Mouse (Mus musculus) lung, embryonic 15.5 days (tissue): ENCODE measurements around the gene Zfp85. TPM values are rescaled to one million over a fixed set of nuclear protein-coding genes. Genes with fewer than 3 reads are reported as not detected.
"Not testable (repeated sequence)": the region's sequence is repeated elsewhere in the genome, so short reads cannot be mapped to it uniquely, and the experiment has no call there.

ENCODE experiments used
- ATAC-seq: fragments of 200-750 bp; cut with Nextera tagmentation; 2 replicates; pipeline ENCODE4 v1.8.0; 2017; ENCODE audit warnings: moderate number of reproducible peaks, borderline replicate concordance; ENCODE audit not compliant: low FRiP score, low TSS enrichment; ENCODE audit errors: extremely low read depth
- H3K27ac ChIP-seq: fragments of 300-500 bp; sonication (generic); 2 replicates; pipeline ENCODE4 v1.5.1; 2015; ENCODE audit warnings: moderate library complexity, mild to moderate bottlenecking, inconsistent platforms
- H3K27me3 ChIP-seq: fragments of 300-500 bp; sonication (generic); 2 replicates; pipeline ENCODE4 v1.6.1; 2015; ENCODE audit warnings: inconsistent platforms
- H3K36me3 ChIP-seq: fragments of 300-500 bp; sonication (generic); 2 replicates; pipeline ENCODE4 v1.6.1; 2015; ENCODE audit warnings: inconsistent platforms
- H3K4me1 ChIP-seq: fragments of 300-500 bp; sonication (generic); 2 replicates; pipeline ENCODE4 v1.6.1; 2015; ENCODE audit warnings: inconsistent platforms
- H3K4me2 ChIP-seq: fragments of 300-500 bp; sonication (generic); 2 replicates; pipeline ENCODE4 v1.6.1; 2015; ENCODE audit warnings: inconsistent platforms, mild to moderate bottlenecking, moderate library complexity
- H3K4me3 ChIP-seq: fragments of 300-500 bp; sonication (generic); 2 replicates; pipeline ENCODE4 v1.5.1; 2015; ENCODE audit warnings: mild to moderate bottlenecking, inconsistent platforms
- H3K9ac ChIP-seq: fragments of 300-500 bp; sonication (generic); 2 replicates; pipeline ENCODE4 v1.6.1; 2015; ENCODE audit warnings: inconsistent platforms
- H3K9me3 ChIP-seq: fragments of 300-500 bp; sonication (generic); 2 replicates; pipeline ENCODE4 v1.6.1; 2016; ENCODE audit warnings: inconsistent platforms
- WGBS: fragments of 180-500 bp; shearing (Covaris S2); methylation state at CpG from one replicate; pipeline ENCODE4 v1.1.7; 2015; 5-methylcytosine and 5-hydroxymethylcytosine counted together
- polyA plus RNA-seq: library from polyadenylated mRNA; unstranded; fragments of >200 nt; fragmentation: Nextera tagmentation; extraction: Ambion mirVana; gene quantifications from 2 replicates; pipeline ENCODE4 v1.2.1, GENCODE M21; 2015

The Zfp85 gene
- 5.6 and 6.4 TPM in 2 replicates for polyA plus RNA-seq

DNA sequence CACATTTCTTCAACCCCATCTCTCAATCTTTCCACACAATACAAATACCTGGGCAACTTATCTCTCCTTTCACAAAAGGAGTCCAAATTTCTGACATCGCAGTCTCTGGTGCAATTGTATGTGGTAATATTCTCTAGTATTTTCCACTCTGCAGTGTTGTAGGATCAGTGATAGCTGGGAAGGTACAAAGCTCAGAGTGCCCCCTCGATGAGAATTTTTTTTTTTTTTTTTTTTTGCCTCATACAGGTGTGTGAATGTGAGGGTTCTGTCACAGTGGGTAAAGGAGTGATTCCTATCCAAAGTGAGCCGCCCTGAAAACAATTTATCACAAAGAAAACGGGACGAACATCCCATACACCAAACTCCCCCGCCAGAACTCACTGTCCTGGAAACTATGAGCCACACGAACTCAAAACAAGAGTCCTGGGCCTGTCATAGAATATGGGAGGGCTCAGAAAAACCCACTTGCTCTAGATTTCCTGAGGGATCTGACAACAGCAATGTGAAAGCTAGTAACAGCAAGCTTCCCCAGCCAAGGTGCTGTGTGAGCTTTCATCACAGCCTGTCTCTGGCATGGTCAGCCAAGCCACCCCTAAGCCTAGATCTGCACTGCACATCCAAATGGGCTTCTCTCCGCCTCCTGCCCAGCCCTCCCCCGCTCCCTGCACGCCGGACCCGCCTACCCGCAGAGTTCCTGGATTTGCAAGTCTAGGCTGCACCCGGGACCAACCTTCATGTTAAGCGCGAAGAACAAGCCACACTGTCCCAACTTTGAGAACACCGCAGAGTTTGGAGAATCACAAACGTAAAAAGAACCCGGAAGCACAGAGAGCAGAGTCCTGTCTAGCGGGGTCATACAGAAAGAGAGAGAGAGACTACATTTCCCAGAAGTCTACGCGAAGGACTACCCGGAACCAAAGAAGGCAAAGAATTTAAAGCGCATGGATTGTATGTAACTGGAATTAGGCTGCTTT, at the start of gene Zfp85:
Gene Zfp85 (minus strand): TSS at position 896 of the 974 bp plus-strand sequence.
- Histone ChIP-seq H3K9ac (peak within 1 kb of the TSS; percentile 51), H3K4me2 (peak within 1 kb of the TSS; percentile 70), H3K4me1 (0 out of 2 replicates have a peak, but pooled peaks cover 3% of the 10 kb centered on the region), H3K9me3 (no peaks in the 10 kb centered on the region), H3K36me3 (peaks cover 9% of the 10 kb centered on the region; the same call in 1 of the 2 replicates), H3K4me3 (peak within 1 kb of the TSS; percentile 69), H3K27me3 (no peaks in the 10 kb centered on the region), H3K27ac (peak within 1 kb of the TSS; percentile 87)
- ATAC-seq, result peak; percentile 93
- WGBS, result 5% methylated on average over 24 of the region's 24 CpGs

DNA sequence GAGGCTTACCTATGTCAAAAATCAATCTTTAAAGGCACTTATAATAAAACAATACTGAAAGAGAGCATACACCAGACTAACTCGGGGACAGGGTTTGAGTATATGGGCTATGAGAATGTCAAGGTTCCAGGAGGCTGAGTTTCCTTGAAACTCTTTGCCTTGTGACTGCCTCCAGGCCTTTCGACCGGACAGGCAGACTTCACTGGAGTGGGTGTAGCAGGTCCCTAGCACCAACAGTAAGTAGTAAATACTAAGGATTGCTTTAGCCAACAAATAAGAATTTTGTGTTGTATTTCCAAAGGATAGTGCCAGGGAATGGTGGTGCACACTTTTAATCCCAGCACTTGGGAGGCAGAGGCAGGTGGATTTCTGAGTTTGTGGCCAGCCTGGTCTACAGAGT, 44.1 kb upstream of the Zfp85 start:
- not testable (repeated sequence) for H3K4me2 ChIP-seq, H3K27me3 ChIP-seq, H3K9ac ChIP-seq, H3K36me3 ChIP-seq, H3K9me3 ChIP-seq, H3K4me3 ChIP-seq, ATAC-seq, H3K4me1 ChIP-seq, H3K27ac ChIP-seq
- 89% methylated on average over 3 of the region's 3 CpGs for WGBS

DNA sequence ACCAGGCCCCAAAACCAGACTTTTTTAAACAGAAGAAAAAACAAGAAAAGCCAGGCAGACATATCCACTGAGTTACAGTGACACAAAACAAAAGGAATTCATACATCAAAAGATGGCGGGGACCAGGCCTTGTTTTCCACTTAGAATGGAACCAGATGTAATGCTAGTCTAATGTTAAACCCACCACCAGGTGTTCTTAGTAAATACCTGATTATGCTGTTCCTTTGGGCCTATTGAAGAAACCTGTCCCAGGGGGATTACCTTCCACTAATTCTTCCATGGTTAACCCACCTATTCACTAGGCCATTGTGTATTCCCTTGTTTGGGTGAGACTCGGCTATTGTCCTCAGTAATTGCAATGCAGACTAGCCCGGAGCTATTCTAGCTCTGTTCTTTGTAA, 43.6 kb upstream of the Zfp85 start:
- Histone ChIP-seq H3K9ac (no peak overlapping the region), H3K4me2 (no peak overlapping the region), H3K4me3 (no peak overlapping the region), H3K9me3 (no peaks in the 10 kb centered on the region), H3K27me3 (no peaks in the 10 kb centered on the region), H3K4me1 (no peaks in the 10 kb centered on the region), H3K27ac (no peak overlapping the region), H3K36me3 (no peaks in the 10 kb centered on the region)
- WGBS, result 92% methylated on average over 3 of the region's 3 CpGs
- ATAC-seq, result no peak

DNA sequence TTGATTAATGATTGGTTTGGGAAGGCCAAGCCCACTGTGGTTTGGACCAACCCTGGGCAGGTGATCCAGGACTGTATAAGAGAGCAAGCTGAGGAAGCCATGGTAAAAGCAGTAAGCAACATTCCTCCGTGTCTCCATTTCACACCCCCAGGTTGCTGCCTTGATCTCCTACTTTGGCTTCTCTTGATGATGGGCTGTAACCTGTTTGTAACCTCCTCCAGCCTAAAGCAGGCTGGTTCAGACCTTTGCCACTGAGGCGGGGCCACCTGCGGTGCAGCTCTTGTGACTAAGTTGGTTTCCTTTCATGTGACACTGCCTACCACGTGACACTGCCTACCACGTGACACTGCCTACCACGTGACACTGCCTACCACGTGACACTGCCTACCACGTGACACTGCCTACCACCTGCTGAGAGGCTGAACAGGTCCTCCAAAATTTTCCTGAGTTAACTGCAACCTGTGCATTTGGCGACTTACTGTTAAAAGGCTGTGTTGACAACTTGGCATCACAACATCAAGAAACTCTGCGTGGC, 37.0 kb upstream of the Zfp85 start:
- H3K27me3 ChIP-seq, result no peaks in the 10 kb centered on the region
- H3K9me3 ChIP-seq, result no peaks in the 10 kb centered on the region
- no peaks in the 10 kb centered on the region for H3K36me3 ChIP-seq
- H3K4me2 ChIP-seq, result no peak overlapping the region
- ATAC-seq, result no peak
- no peaks in the 10 kb centered on the region for H3K4me1 ChIP-seq
- H3K9ac ChIP-seq, result no peak overlapping the region
- WGBS, result 92% methylated on average over 10 of the region's 10 CpGs
- no peak overlapping the region for H3K27ac ChIP-seq
- no peak overlapping the region for H3K4me3 ChIP-seq

DNA sequence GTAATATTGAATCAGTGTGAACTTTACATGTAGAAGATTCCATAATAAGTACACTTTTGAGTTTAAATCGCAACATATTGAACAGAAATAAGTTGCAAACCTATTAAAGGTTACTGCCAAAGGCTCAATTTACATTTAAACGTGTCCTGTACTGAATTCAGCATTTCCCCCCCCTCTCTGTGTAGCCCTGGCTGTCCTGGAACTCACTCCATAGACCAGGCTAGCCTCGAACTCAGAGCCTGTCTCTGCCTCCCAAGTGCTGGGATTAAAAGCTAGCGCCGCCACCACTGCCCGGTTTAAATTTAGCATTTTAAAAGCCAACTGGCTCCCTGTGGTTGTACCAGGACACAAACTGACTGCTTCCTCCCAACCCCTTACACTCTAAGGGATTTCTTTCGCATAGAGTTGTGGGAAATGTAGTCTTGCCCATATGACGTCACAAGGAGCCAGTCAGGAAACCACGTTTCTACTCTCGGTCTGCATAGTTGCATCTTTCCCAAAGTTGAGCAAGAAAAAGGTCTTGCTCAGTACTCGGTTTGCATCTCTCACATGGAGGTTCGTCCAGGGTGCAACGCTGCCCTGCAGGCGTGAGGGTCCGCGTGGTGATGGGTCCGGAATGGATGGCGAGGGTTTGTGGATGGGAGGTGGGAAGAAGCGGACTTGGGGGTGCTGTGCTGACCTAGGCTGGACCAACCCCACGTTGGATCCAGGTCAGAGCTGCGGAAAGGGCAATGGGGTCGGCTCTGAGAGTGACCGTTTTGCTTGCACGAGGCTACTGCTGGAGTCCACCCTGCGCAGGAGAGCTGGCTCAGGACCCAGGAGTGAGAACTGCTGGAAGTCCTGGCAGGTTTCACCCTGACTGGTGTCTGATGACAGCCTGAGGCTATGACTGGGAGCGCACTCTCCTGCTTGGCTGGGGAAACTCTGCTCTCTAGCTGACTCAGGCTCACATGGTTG, 24.5 kb upstream of the Zfp85 start, which contains the start of gene Zfp493:
Gene Zfp493 (plus strand): TSS at position 429 of the 957 bp plus-strand sequence.
- no peaks in the 10 kb centered on the region for H3K36me3 ChIP-seq
- peak; percentile 95 for ATAC-seq
- H3K4me3 ChIP-seq, result peak within 1 kb of the TSS; percentile 60
- H3K4me1 ChIP-seq, result peaks cover 4% of the 10 kb centered on the region; the same call in 1 of the 2 replicates
- peak within 1 kb of the TSS; percentile 54 for H3K9ac ChIP-seq
- H3K27me3 ChIP-seq, result no peaks in the 10 kb centered on the region
- WGBS, result 6% methylated on average over 26 of the region's 26 CpGs
- H3K9me3 ChIP-seq, result no peaks in the 10 kb centered on the region
- H3K4me2 ChIP-seq, result peak within 1 kb of the TSS; percentile 81
- peak within 1 kb of the TSS; percentile 43; the same call in 1 of the 2 replicates for H3K27ac ChIP-seq

DNA sequence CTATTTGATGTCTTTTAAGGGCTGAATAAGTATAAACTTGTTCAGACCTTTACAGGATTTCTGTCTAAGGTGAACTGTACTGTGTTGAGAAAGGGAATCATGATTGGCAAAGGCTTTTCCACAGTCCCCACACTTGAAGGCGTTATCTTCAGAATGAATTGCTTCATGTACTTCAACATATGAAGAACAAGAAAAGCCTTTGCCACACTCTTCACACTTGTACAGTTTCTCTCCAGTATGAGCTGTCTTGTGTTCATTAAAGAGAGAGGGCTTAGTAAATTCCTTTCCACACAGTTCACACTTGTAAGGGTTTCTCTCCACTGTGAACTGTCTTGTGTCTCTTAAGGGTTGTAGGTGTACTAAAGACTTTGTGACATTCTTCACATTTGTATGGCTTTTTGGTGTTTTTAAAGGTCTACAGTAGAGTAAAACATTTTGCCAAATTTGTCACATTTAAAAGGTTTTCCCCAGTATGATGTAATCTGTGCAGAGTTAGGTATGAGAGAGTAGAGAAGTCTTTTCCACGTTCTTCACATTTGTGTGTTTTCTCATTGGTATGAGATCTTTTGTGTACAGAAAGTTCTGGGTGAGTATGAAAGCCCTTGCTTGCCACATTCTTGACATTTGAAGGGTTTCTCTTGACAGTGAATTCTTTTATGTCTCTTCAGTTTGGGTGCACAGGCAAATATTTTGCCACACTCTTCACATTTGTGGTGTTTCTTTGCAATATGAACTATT, 8.2 kb upstream of the Zfp85 start:
- ATAC-seq, result peak; percentile 84
- no peaks in the 10 kb centered on the region for H3K9me3 ChIP-seq
- peak overlapping the region; percentile 82 for H3K27ac ChIP-seq
- H3K4me2 ChIP-seq, result no peak overlapping the region
- 53% methylated on average over 2 of the region's 2 CpGs for WGBS
- no peak overlapping the region for H3K9ac ChIP-seq
- no peaks in the 10 kb centered on the region for H3K4me1 ChIP-seq
- H3K36me3 ChIP-seq, result no peaks in the 10 kb centered on the region
- no peaks in the 10 kb centered on the region for H3K27me3 ChIP-seq
- H3K4me3 ChIP-seq, result no peak overlapping the region

DNA sequence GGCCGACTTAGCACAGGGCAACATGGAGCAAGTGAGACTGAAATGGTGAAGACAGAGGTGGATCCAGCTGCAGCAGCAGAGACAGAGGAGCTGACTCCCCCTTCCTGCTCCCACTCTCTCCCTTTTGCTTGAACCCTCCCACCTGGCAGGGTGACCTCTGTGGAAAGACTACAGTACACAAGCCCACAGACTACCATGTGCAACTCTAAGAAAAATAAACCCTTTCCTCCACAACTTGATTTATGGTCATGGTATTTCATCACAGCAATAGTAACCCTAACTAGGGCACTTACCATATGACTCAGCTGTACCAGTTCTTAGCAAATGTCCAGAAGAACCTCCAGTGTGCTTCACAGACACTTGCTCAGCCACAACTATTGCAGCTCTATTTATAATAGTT, 4.9 kb upstream of the Zfp85 start:
- Histone ChIP-seq H3K27ac (no peak overlapping the region), H3K27me3 (no peaks in the 10 kb centered on the region), H3K9ac (no peak overlapping the region), H3K36me3 (no peaks in the 10 kb centered on the region), H3K9me3 (no peaks in the 10 kb centered on the region), H3K4me1 (no peaks in the 10 kb centered on the region), H3K4me3 (no peak overlapping the region), H3K4me2 (no peak overlapping the region)
- WGBS, result 52% methylated on average over 1 of the region's 1 CpGs
- no peak for ATAC-seq

DNA sequence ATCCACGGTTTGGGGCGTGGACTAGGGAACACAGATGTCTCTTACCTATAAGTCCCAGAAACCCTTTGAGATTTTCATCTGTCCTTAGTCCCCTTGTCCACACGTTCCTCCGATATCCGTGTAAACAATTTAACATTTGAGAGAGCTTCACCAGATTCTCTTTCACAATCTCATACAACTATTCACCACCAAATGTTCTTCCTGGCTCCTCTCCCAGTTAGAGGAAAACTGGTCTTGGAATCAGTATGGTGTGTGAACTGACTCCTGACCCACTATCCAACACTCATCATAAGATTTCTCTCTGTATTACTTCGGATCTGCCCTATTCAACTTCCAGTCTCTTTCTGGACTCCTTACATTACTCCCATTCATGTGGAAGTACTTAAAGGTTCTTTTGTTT, 733 bp upstream of the Zfp85 start:
- Histone ChIP-seq H3K4me1 (0 out of 2 replicates have a peak, but pooled peaks cover 3% of the 10 kb centered on the region), H3K27ac (no peak overlapping the region), H3K27me3 (no peaks in the 10 kb centered on the region), H3K9me3 (no peaks in the 10 kb centered on the region), H3K9ac (no peak overlapping the region), H3K4me3 (no peak overlapping the region), H3K36me3 (peaks cover 6% of the 10 kb centered on the region; the same call in 1 of the 2 replicates), H3K4me2 (no peak overlapping the region)
- ATAC-seq, result no peak
- 72% methylated on average over 6 of the region's 6 CpGs for WGBS

DNA sequence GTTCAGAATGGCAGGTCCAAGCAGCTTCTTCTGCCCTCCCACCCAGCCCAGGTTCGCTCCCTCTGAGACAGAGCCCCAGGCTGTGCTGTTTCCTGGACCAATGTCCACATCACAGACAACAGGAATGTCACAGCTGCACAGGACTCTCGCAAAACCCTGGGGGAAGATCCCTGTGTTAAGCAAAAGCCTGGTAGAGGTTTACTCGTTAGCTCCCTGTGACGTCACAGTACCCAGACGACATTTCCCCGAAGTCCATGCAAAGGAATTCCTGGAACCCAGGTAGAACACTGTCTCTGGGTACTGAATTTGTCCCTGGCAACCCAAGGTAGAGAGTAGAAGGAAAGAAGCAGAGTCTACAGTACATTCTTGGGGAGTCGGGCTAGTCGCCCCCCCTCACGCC, 11.1 kb downstream of the Zfp85 start:
- no peak for ATAC-seq
- Histone ChIP-seq H3K9ac (no peak overlapping the region), H3K27me3 (no peaks in the 10 kb centered on the region), H3K27ac (no peak overlapping the region), H3K4me2 (no peak overlapping the region), H3K4me3 (no peak overlapping the region), H3K9me3 (no peaks in the 10 kb centered on the region), H3K36me3 (peaks cover 11% of the 10 kb centered on the region), H3K4me1 (no peaks in the 10 kb centered on the region)
- WGBS, result 87% methylated on average over 9 of the region's 9 CpGs

DNA sequence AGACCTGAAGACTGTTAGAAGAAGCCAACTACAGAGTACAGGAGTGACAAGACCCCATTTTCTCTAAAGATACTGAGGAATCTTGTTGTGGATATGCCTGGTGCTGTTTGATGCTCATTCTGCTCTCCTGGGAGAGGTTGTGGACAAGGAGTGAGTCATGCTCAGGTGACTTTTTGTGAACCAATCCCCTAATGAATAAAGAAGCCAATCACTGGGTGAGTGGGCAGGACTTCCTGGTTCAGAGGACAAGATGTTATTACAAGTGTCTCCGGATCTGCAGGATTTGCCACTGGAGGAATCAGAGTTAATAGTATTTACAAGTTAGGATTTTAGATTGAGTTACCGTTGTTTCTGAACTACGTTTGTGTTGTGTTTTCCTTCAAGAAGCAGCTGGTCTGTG, 12.1 kb downstream of the Zfp85 start:
- Histone ChIP-seq H3K4me3 (no peak overlapping the region), H3K27ac (no peak overlapping the region), H3K36me3 (peaks cover 2% of the 10 kb centered on the region), H3K4me2 (no peak overlapping the region), H3K9me3 (no peaks in the 10 kb centered on the region), H3K4me1 (no peaks in the 10 kb centered on the region), H3K27me3 (no peaks in the 10 kb centered on the region), H3K9ac (no peak overlapping the region)
- ATAC-seq, result no peak
- WGBS, result 88% methylated on average over 3 of the region's 3 CpGs

DNA sequence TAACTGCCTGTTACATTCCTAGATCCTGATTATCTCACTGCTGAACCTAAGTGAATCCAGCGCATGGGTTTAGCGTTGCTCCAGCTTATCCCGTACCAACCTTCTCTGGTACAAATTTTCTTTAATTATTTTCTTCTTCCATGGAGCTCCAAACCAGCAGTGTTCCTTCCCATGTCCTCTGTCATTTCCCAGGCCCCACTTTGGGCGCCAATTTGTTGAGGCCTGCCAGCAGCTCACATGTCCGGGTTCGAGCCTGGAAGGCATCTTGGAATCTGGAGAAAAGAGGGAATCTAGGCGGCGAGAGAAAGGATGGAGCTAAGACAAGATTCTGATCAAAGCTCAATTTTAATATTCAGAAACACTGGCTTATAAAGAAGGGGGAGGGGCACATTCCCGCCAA, 20.6 kb downstream of the Zfp85 start:
- not testable (repeated sequence) for H3K9ac ChIP-seq, H3K9me3 ChIP-seq, H3K4me2 ChIP-seq, H3K4me3 ChIP-seq, ATAC-seq, H3K27me3 ChIP-seq, H3K36me3 ChIP-seq, H3K27ac ChIP-seq, H3K4me1 ChIP-seq
- WGBS, result 92% methylated on average over 9 of the region's 9 CpGs
